Mouse (Mus musculus) kidney, embryonic 16.5 days (tissue): ENCODE measurements around the gene Cdca4. TPM values are rescaled to one million over a fixed set of nuclear protein-coding genes. Genes with fewer than 3 reads are reported as not detected.

ENCODE experiments used
- ATAC-seq: fragments of 200-750 bp; cut with Nextera tagmentation; 2 replicates; pipeline ENCODE4 v1.8.0; 2017; ENCODE audit warnings: moderate TSS enrichment; ENCODE audit not compliant: low FRiP score, low TSS enrichment
- H3K27ac ChIP-seq: fragments of 300-500 bp; sonication (generic); 2 replicates; pipeline ENCODE4 v1.5.1; 2014; ENCODE audit warnings: low read length
- H3K27me3 ChIP-seq: fragments of 300-500 bp; sonication (generic); 2 replicates; pipeline ENCODE4 v1.6.1; 2014; ENCODE audit warnings: low read length, control low read depth, mixed read lengths; ENCODE audit not compliant: insufficient read depth
- H3K36me3 ChIP-seq: fragments of 300-500 bp; sonication (generic); 2 replicates; pipeline ENCODE4 v1.6.1; 2014; ENCODE audit warnings: low read length, control low read depth, mixed read lengths; ENCODE audit not compliant: insufficient read depth
- H3K4me1 ChIP-seq: fragments of 300-500 bp; sonication (generic); 2 replicates; pipeline ENCODE4 v1.6.1; 2014; ENCODE audit warnings: low read length, control low read depth, mixed read lengths; ENCODE audit not compliant: insufficient read depth
- H3K4me2 ChIP-seq: fragments of 300-500 bp; sonication (generic); replicated peaks from 2 replicates; pipeline ENCODE4 v1.6.1; 2014; ENCODE audit warnings: low read depth, low read length
- H3K4me3 ChIP-seq: fragments of 300-500 bp; sonication (generic); 2 replicates; pipeline ENCODE4 v1.5.1; 2014; ENCODE audit warnings: mild to moderate bottlenecking, low read length
- H3K9ac ChIP-seq: fragments of 300-500 bp; sonication (generic); replicated peaks from 2 replicates; pipeline ENCODE4 v1.6.1; 2014; ENCODE audit warnings: low read length
- H3K9me3 ChIP-seq: fragments of 300-500 bp; sonication (generic); 2 replicates; pipeline ENCODE4 v1.6.1; 2016; ENCODE audit warnings: low read length, control low read depth
- WGBS: fragments of 180-500 bp; shearing (Covaris S2); extraction: QIAGEN DNeasy Blood & Tissue Kit; methylation state at CpG from one replicate; pipeline ENCODE4 v1.1.7; 2014; 5-methylcytosine and 5-hydroxymethylcytosine counted together
- polyA plus RNA-seq: library from polyadenylated mRNA; unstranded; fragments of >200 nt; fragmentation: Nextera tagmentation; extraction: Ambion mirVana; gene quantifications from 2 replicates; pipeline ENCODE4 v1.2.1, GENCODE M21; 2015

Gene Cdca4
- 113 and 124 TPM in 2 replicates for polyA plus RNA-seq

GRCm38 (mm10) chr12:112829244-112829864 lies at the start of gene Cdca4:
Gene Cdca4 (minus strand): TSS chr12:112829423.
- ATAC-seq, result peak; percentile 97
- under 1% methylated on average over 72 of the region's 72 CpGs for WGBS
- H3K27ac ChIP-seq, result peak within 1 kb of the TSS; percentile 93

GRCm38 (mm10) chr12:112877607-112878020 lies 48.4 kb upstream of the Cdca4 start:
- WGBS, result under 1% methylated on average over 37 of the region's 37 CpGs
- Histone ChIP-seq H3K27me3 (peaks cover 56% of the 10 kb centered on the region), H3K4me3 (peak overlapping the region; percentile 48), H3K4me2 (peak overlapping the region; percentile 74), H3K9ac (peak overlapping the region; percentile 46), H3K9me3 (no peaks in the 10 kb centered on the region), H3K36me3 (no peaks in the 10 kb centered on the region), H3K27ac (no peak overlapping the region), H3K4me1 (peaks cover 29% of the 10 kb centered on the region)
- ATAC-seq, result peak; percentile 17

More at GRCm38 (mm10) chr12:112829244-112829864, at the start of gene Cdca4:
- peaks cover 39% of the 10 kb centered on the region for H3K4me1 ChIP-seq
- H3K4me3 ChIP-seq, result peak within 1 kb of the TSS; percentile 99
- peak within 1 kb of the TSS; percentile 77 for H3K4me2 ChIP-seq
- peaks cover 27% of the 10 kb centered on the region; the same call in 1 of the 2 replicates for H3K36me3 ChIP-seq
- no peaks in the 10 kb centered on the region for H3K9me3 ChIP-seq
- H3K27me3 ChIP-seq, result no peaks in the 10 kb centered on the region
- H3K9ac ChIP-seq, result peak within 1 kb of the TSS; percentile 99

GRCm38 (mm10) chr12:112877073-112877576 lies 47.9 kb upstream of the Cdca4 start:
- no peaks in the 10 kb centered on the region for H3K36me3 ChIP-seq
- H3K9ac ChIP-seq, result peak overlapping the region; percentile 46
- peaks cover 29% of the 10 kb centered on the region for H3K4me1 ChIP-seq
- peaks cover 56% of the 10 kb centered on the region for H3K27me3 ChIP-seq
- H3K4me3 ChIP-seq, result peak overlapping the region; percentile 48
- H3K27ac ChIP-seq, result no peak overlapping the region
- no peaks in the 10 kb centered on the region for H3K9me3 ChIP-seq
- no peak for ATAC-seq
- WGBS, result 5% methylated on average over 17 of the region's 17 CpGs
- peak overlapping the region; percentile 74 for H3K4me2 ChIP-seq

- no peak overlapping the region for H3K27ac ChIP-seq
- H3K36me3 ChIP-seq, result no peaks in the 10 kb centered on the region
- peak overlapping the region; percentile 74 for H3K4me2 ChIP-seq
- H3K9ac ChIP-seq, result peak overlapping the region; percentile 24; the same call in 1 of the 2 replicates
- H3K27me3 ChIP-seq, result peaks cover 56% of the 10 kb centered on the region
- peaks cover 29% of the 10 kb centered on the region for H3K4me1 ChIP-seq
- no peaks in the 10 kb centered on the region for H3K9me3 ChIP-seq
- WGBS, result 4% methylated on average over 28 of the region's 28 CpGs
- ATAC-seq, result peak; percentile 10; the same call in 1 of the 2 replicates
- H3K4me3 ChIP-seq, result peak overlapping the region; percentile 23
These were observed 47.3 kb upstream of the Cdca4 start for GRCm38 (mm10) chr12:112876332-112877072.

DNA sequence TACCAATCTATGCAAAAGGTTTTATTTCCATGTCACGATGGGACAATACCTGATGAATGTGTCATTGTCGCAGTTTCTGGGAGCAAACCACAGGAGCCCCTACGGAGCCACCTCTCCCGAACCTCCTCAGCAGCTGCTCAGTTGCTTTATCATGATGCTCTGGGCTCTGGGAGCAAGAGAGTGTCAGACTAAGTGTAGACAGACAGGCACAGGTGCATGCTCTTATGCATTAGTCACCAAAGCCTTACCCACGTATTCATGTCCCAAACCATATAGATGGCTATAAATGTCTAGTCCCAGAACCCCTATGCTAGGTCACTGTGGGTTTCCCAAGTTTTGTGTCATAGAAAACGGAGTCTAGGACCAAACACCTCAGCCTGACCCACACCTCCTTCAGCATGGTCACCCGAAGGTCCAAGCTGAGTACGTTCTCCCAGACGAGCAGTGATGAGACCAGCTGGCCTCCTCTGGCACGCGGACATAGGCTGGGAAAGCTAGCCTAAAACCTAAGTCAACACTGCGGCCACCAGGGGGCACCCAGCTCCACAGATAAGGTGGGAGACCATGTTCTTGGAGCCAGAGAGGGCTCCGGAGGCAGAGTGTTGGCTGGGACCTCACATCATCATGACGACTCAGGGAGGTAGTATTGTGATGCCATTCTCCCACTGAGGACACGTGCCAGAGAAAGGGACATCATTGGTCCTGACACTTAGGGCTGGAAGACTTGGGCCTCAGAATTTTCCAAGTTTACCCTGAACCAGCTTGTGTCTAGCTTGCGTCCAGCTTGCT lies 46.2 kb upstream of the Cdca4 start:
- ATAC-seq, result peak; percentile 57
- peaks cover 60% of the 10 kb centered on the region for H3K27me3 ChIP-seq
- H3K4me3 ChIP-seq, result no peak overlapping the region

DNA sequence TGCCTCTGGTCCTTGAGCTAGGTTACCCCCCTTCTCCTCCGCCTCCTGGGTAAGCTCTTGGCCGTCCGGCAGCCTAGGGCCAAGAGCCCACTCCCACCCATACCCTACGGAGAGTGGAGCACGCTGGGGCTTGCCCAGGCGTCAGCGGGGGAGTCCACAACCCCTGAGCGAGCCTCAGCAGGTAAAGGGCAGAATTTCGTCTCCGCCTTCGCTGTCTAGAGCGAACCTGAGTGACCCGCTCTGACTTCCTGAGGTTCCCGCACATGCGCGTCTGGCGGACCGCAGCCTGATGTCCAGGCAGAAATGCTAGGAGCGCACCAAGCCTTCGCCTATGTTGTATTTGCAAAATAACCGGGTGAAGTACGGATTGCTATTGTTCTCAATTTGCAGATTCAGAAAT lies 45.0 kb upstream of the Cdca4 start:
- no peak overlapping the region for H3K27ac ChIP-seq
- H3K4me3 ChIP-seq, result peak overlapping the region; percentile 17
- H3K9me3 ChIP-seq, result no peaks in the 10 kb centered on the region
- no peak for ATAC-seq
- peak overlapping the region; percentile 47 for H3K4me2 ChIP-seq
- 0 out of 2 replicates have a peak overlapping the region, but pooled peaks have one; percentile 6 for H3K9ac ChIP-seq
- peaks cover 37% of the 10 kb centered on the region for H3K4me1 ChIP-seq
- no peaks in the 10 kb centered on the region for H3K36me3 ChIP-seq
- WGBS, result 16% methylated on average over 22 of the region's 22 CpGs
- H3K27me3 ChIP-seq, result peaks cover 57% of the 10 kb centered on the region

More for the DNA sequence above, 46.2 kb upstream of the Cdca4 start:
- WGBS, result 21% methylated on average over 16 of the region's 16 CpGs
- Histone ChIP-seq H3K36me3 (no peaks in the 10 kb centered on the region), H3K27ac (no peak overlapping the region), H3K9me3 (no peaks in the 10 kb centered on the region), H3K4me2 (no peak overlapping the region), H3K4me1 (peaks cover 29% of the 10 kb centered on the region), H3K9ac (no peak overlapping the region)

DNA sequence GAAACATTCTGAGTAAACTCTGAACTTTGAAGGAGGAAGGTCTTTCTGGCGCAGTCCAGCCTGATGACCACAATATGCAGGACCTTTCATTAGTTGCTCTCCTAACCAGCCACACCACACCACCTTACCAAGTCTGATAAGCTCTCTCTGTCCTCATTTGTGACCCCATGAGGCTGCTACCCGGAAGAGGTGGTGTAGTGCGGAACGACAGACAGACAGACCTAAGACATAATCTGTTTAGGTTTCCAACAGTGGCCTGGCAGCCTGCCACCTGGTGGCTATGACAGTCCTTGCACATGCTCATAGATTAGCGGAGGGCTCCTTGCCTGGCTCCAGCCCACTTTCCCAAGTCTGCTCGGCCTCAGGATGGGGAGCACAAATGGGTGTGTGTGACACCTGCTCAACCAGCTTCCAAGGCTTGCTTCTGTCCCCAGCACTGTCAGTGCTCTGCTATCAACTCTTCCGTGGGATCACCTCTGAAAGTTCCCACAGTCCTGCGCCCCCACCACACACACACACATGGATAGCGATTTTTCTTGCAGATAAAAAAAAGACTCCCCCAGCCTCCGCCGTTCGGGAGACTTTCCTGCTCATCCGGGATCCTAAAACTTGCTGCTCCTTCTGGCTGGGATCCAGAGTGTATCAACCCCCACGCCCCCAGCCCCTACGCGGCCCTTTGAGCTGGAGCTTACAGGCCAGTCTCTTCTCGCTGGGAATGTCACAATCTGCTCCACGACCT lies 44.4 kb upstream of the Cdca4 start:
- H3K4me1 ChIP-seq, result peaks cover 38% of the 10 kb centered on the region
- H3K9ac ChIP-seq, result 0 out of 2 replicates have a peak overlapping the region, but pooled peaks have one; percentile 6
- H3K27ac ChIP-seq, result no peak overlapping the region
- H3K4me3 ChIP-seq, result peak overlapping the region; percentile 17
- H3K9me3 ChIP-seq, result no peaks in the 10 kb centered on the region
- 16% methylated on average over 18 of the region's 18 CpGs for WGBS
- ATAC-seq, result peak; percentile 13; the same call in 1 of the 2 replicates
- peak overlapping the region; percentile 47 for H3K4me2 ChIP-seq
- no peaks in the 10 kb centered on the region for H3K36me3 ChIP-seq
- H3K27me3 ChIP-seq, result peaks cover 53% of the 10 kb centered on the region

- Histone ChIP-seq H3K9me3 (no peaks in the 10 kb centered on the region), H3K4me1 (peaks cover 38% of the 10 kb centered on the region), H3K4me3 (no peak overlapping the region), H3K27me3 (peaks cover 46% of the 10 kb centered on the region), H3K9ac (no peak overlapping the region), H3K4me2 (no peak overlapping the region), H3K27ac (no peak overlapping the region), H3K36me3 (no peaks in the 10 kb centered on the region)
- WGBS, result 86% methylated on average over 10 of the region's 10 CpGs
- no peak for ATAC-seq
These were observed 43.8 kb upstream of the Cdca4 start for GRCm38 (mm10) chr12:112872991-112873390.

- Histone ChIP-seq H3K4me2 (no peak overlapping the region), H3K9me3 (no peaks in the 10 kb centered on the region), H3K4me3 (no peak overlapping the region), H3K9ac (no peak overlapping the region), H3K27ac (no peak overlapping the region), H3K36me3 (no peaks in the 10 kb centered on the region), H3K4me1 (peaks cover 22% of the 10 kb centered on the region), H3K27me3 (peaks cover 30% of the 10 kb centered on the region)
- 81% methylated on average over 2 of the region's 2 CpGs for WGBS
- no peak for ATAC-seq
These were observed 42.0 kb upstream of the Cdca4 start for GRCm38 (mm10) chr12:112871272-112871671.
